Mouse (Mus musculus) thymus, postnatal 10 days (tissue): ENCODE results near the gene Vash2.
A peak's percentile ranks its signal among the peaks of the same experiment; 100 is the strongest.
"Not testable (repeated sequence)": the region's sequence is repeated elsewhere in the genome, so short reads cannot be mapped to it uniquely, and the experiment has no call there.

ENCODE experiments used
- DNase-seq, 2 experiments: peaks; one replicate each; pipeline ENCODE4 v3.0.0; 2021; ENCODE audit warnings: low spot score in 2 of 2

The Vash2 gene

GRCm38 (mm10) chr1:190927311-190927710 lies 51.8 kb downstream of the Vash2 start:
- no peak for DNase-seq

- DNase-seq: not testable (repeated sequence)
Observed at GRCm38 (mm10) chr1:190924812-190925211, 54.3 kb downstream of the Vash2 start, which contains the start of gene Angel2. Gene Angel2 (plus strand): TSS chr1:190925112.

GRCm38 (mm10) chr1:190919725-190920469 lies 59.2 kb downstream of the Vash2 start:
- DNase-seq: no peak

GRCm38 (mm10) chr1:190918938-190919337 lies 60.2 kb downstream of the Vash2 start:
- no peak for DNase-seq

GRCm38 (mm10) chr1:190912623-190913022 lies 66.5 kb downstream of the Vash2 start:
- DNase-seq: no peak

- DNase-seq: peak; percentile 43 to 62
Observed at GRCm38 (mm10) chr1:190911415-190912123, 67.5 kb downstream of the Vash2 start, which contains the start of gene Rps6kc1. Gene Rps6kc1 (minus strand): TSS chr1:190911770.

- DNase-seq: no peak
Observed at GRCm38 (mm10) chr1:190910836-190911235, 68.3 kb downstream of the Vash2 start.

GRCm38 (mm10) chr1:190904714-190905113 lies 74.4 kb downstream of the Vash2 start:
- DNase-seq: no peak

- DNase-seq: no peak
Observed at GRCm38 (mm10) chr1:190904136-190904535, 75.0 kb downstream of the Vash2 start.

- no peak for DNase-seq
Observed at GRCm38 (mm10) chr1:190901082-190901481, 78.0 kb downstream of the Vash2 start.

- DNase-seq: no peak
Observed at GRCm38 (mm10) chr1:190898899-190899575, 80.1 kb downstream of the Vash2 start.

- no peak for DNase-seq
Observed at GRCm38 (mm10) chr1:190898186-190898585, 80.9 kb downstream of the Vash2 start.
